Mouse (Mus musculus): ENCODE data around the gene Nudt14. TPM values are rescaled to one million over a fixed set of nuclear protein-coding genes. Genes with fewer than 3 reads are reported as not detected.
A peak's percentile ranks its signal among the peaks of the same experiment; 100 is the strongest.

The Nudt14 gene
- total RNA-seq (2014; rRNA removed) (23.6 and 25.8 TPM in 2 replicates), polyA plus RNA-seq (2015; fragmentation: Nextera tagmentation; extraction: Ambion mirVana) (41.8 and 48.0 TPM in 2 replicates)

- no peak for TF ChIP-seq CTCF (IDR thresholded peaks at IDR 0.05)
- ATAC-seq (ENCODE audit: low FRiP score) = peak; percentile 82
- H3K9ac ChIP-seq (replicated peaks; ENCODE audit: low read length, poor library complexity, severe bottlenecking) = peak within 1 kb of the TSS; percentile 82
- 2% methylated on average over 51 of the region's 58 CpGs for WGBS
- no peaks in the 10 kb centered on the region for H3K9me3 ChIP-seq (ENCODE audit: low read length)
- H3K4me1 ChIP-seq (ENCODE audit: insufficient read depth, low read length) = peaks cover 5% of the 10 kb centered on the region; the same call in 1 of the 2 replicates
- peak within 1 kb of the TSS; percentile 62 for H3K4me3 ChIP-seq (ENCODE audit: low read depth, low read length)
- peak within 1 kb of the TSS; percentile 63 for H3K4me2 ChIP-seq (ENCODE audit: low read depth, low read length, poor library complexity, severe bottlenecking)
- peak; percentile 73 for DNase-seq (ENCODE audit: low spot score)
- H3K27me3 ChIP-seq (ENCODE audit: insufficient read depth, low read length) = no peaks in the 10 kb centered on the region
- peak within 1 kb of the TSS; percentile 73 for H3K27ac ChIP-seq (ENCODE audit: low read depth, low read length)
- no peaks in the 10 kb centered on the region for H3K36me3 ChIP-seq (ENCODE audit: insufficient read depth, low read length)
Observed at GRCm38 (mm10) chr12:112941776-112942713, at the start of gene Nudt14. TSS of gene Nudt14 (minus strand) at chr12:112942124.

DNA sequence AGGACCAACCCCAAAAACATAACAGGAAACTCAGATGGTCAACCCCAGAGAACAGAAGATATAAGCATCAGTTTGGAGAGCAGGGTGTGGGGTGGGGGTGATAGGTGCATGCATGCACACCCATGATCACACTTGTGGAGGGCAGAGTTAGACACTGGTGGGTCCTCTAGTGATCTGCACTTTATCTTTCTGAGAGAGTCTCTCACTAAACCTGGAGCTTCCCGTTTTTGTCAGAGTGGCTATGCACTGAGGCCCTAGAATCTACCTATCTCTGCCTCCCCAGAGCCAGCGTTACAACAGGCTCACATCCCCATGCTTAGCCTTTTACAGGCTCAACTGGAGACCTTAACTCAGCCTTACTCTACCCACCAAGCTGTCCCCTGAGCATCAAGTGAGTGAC is 49.5 kb upstream of the Nudt14 start:
- Histone ChIP-seq H3K9ac (replicated peaks; ENCODE audit: low read length, poor library complexity, severe bottlenecking) (no peak overlapping the region), H3K4me1 (ENCODE audit: insufficient read depth, low read length) (no peaks in the 10 kb centered on the region), H3K27me3 (ENCODE audit: insufficient read depth, low read length) (no peaks in the 10 kb centered on the region), H3K4me3 (ENCODE audit: low read depth, low read length) (no peak overlapping the region), H3K27ac (ENCODE audit: low read depth, low read length) (no peak overlapping the region), H3K9me3 (ENCODE audit: low read length) (no peaks in the 10 kb centered on the region), H3K4me2 (ENCODE audit: low read depth, low read length, poor library complexity, severe bottlenecking) (no peak overlapping the region), H3K36me3 (ENCODE audit: insufficient read depth, low read length) (peaks cover 22% of the 10 kb centered on the region)
- no peak for TF ChIP-seq CTCF (IDR thresholded peaks at IDR 0.05)
- DNase-seq (ENCODE audit: low spot score) = no peak
- 79% methylated on average over 2 of the region's 2 CpGs for WGBS
- ATAC-seq (ENCODE audit: low FRiP score) = no peak

- no peaks in the 10 kb centered on the region for H3K9me3 ChIP-seq (ENCODE audit: low read length)
- H3K27me3 ChIP-seq (ENCODE audit: insufficient read depth, low read length) = no peaks in the 10 kb centered on the region
- WGBS = 92% methylated on average over 5 of the region's 5 CpGs
- ATAC-seq (ENCODE audit: low FRiP score) = no peak
- H3K4me2 ChIP-seq (ENCODE audit: low read depth, low read length, poor library complexity, severe bottlenecking) = no peak overlapping the region
- H3K4me3 ChIP-seq (ENCODE audit: low read depth, low read length) = no peak overlapping the region
- TF ChIP-seq CTCF (IDR thresholded peaks at IDR 0.05) = no peak
- H3K36me3 ChIP-seq (ENCODE audit: insufficient read depth, low read length) = peaks cover 26% of the 10 kb centered on the region
- no peaks in the 10 kb centered on the region for H3K4me1 ChIP-seq (ENCODE audit: insufficient read depth, low read length)
- no peak overlapping the region for H3K27ac ChIP-seq (ENCODE audit: low read depth, low read length)
- no peak for DNase-seq (ENCODE audit: low spot score)
- no peak overlapping the region for H3K9ac ChIP-seq (replicated peaks; ENCODE audit: low read length, poor library complexity, severe bottlenecking)
Observed at GRCm38 (mm10) chr12:112990706-112991405, 48.9 kb upstream of the Nudt14 start.

DNA sequence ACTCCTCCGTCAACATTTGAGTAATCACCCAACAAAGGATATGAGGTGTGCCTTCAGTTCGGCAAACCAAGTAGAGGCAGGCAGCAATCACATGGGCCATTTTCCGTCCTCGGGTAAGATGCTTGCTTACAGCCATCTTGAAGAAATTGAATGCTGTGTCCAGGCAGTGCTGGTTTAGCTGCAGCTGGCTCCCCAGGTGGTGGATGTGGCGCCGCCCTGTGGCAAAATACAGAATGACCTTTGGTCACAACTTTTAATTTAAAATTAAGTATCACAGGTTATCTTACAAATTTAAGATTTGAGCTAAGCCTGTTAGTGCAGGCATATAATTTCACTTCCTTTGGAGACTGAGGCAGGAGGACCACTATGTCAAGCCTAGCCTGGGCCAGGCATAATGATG is 46.0 kb upstream of the Nudt14 start:
- Histone ChIP-seq H3K4me1 (ENCODE audit: insufficient read depth, low read length) (no peaks in the 10 kb centered on the region), H3K36me3 (ENCODE audit: insufficient read depth, low read length) (peaks cover 36% of the 10 kb centered on the region), H3K27ac (ENCODE audit: low read depth, low read length) (no peak overlapping the region), H3K9ac (replicated peaks; ENCODE audit: low read length, poor library complexity, severe bottlenecking) (no peak overlapping the region), H3K4me3 (ENCODE audit: low read depth, low read length) (no peak overlapping the region), H3K27me3 (ENCODE audit: insufficient read depth, low read length) (no peaks in the 10 kb centered on the region), H3K9me3 (ENCODE audit: low read length) (no peaks in the 10 kb centered on the region), H3K4me2 (ENCODE audit: low read depth, low read length, poor library complexity, severe bottlenecking) (no peak overlapping the region)
- DNase-seq (ENCODE audit: low spot score) = no peak
- TF ChIP-seq CTCF (IDR thresholded peaks at IDR 0.05) = peak; percentile 59
- no peak for ATAC-seq (ENCODE audit: low FRiP score)
- 76% methylated on average over 6 of the region's 6 CpGs for WGBS

DNA sequence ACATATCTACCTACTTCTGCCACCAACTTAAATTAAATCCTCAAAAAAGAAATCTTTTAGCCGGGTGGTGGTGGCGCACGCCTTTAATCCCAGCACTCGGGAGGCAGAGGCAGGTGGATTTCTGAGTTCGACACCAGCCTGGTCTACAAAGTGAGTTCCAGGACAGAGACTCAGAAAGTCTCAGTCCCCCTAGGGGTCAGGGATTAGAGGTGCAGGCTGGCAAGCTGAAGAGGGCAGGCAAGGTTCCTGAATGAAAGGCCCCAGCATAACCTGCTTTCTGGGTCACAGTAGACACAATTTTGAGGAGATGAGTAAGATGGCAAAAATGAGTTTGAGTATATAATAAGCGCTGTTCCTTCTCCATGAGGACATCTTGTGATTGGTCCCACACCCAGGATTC is 43.4 kb upstream of the Nudt14 start:
- DNase-seq (ENCODE audit: low spot score) (no peak), ATAC-seq (ENCODE audit: low FRiP score) (no peak; the same call in 1 of the 2 replicates)
- Histone ChIP-seq H3K4me2 (ENCODE audit: low read depth, low read length, poor library complexity, severe bottlenecking) (no peak overlapping the region), H3K9ac (replicated peaks; ENCODE audit: low read length, poor library complexity, severe bottlenecking) (no peak overlapping the region), H3K36me3 (ENCODE audit: insufficient read depth, low read length) (peaks cover 40% of the 10 kb centered on the region), H3K27me3 (ENCODE audit: insufficient read depth, low read length) (no peaks in the 10 kb centered on the region), H3K4me1 (ENCODE audit: insufficient read depth, low read length) (no peaks in the 10 kb centered on the region), H3K9me3 (ENCODE audit: low read length) (no peaks in the 10 kb centered on the region), H3K27ac (ENCODE audit: low read depth, low read length) (no peak overlapping the region), H3K4me3 (ENCODE audit: low read depth, low read length) (no peak overlapping the region)
- TF ChIP-seq CTCF (IDR thresholded peaks at IDR 0.05) = peak; percentile 44
- WGBS = 93% methylated on average over 6 of the region's 6 CpGs
